Comparison of ENCODE assay signal across 28 mouse cellular contexts in the genomic region with DNA sequence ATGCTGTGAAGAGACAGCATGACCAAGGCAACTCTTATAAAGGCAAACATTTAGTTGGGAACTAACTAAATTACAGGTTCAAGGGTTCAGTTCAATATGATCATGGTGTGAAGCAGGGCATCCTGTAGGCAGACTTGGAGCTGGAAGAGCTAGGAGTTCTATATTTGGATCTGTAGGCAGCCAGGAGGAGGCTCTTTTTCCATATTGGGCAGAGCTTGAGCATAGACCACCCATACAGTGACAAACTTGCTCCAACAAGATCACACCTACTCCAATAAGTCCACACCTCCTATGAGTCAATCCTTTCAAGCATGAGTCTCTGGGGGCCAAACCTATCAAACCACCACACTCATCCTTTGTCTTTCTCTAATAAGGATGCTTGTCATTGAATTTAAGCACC. TPM values are rescaled to one million over a fixed set of nuclear protein-coding genes. Genes with fewer than 3 reads are reported as not detected.
"Had no signal": no experiment of that assay in that cellular context is flagged by ENCODE, and none has a peak within 500 bp of the region (broad histone marks: within the 10 kb centered on the region; RNA-seq: fewer than 3 reads in every experiment).

No protein-coding gene starts in this region.

- DNase-seq: gastrocnemius, postnatal 14 days; gastrocnemius, postnatal 36 days; heart, adult 11 months; heart, adult 2 months; heart, postnatal 14 days; heart, postnatal 36 days; kidney, adult 11 months; kidney, adult 2 months; kidney, adult 9 months; kidney, postnatal 14 days; kidney, postnatal 36 days; layer of hippocampus, postnatal 36 days; left cerebral cortex, postnatal 4 days had no signal

- ATAC-seq: hindbrain, postnatal 0 days; intestine, embryonic 16.5 days; liver, embryonic 12.5 days had no signal

- H3K27ac ChIP-seq: heart, adult 2 months; heart, embryonic 13.5 days; heart, embryonic 15.5 days; hindbrain, embryonic 13.5 days; hindbrain, embryonic 15.5 days; hindbrain, postnatal 0 days; kidney, embryonic 15.5 days; kidney, postnatal 0 days; limb, embryonic 13.5 days; limb, embryonic 15.5 days; liver, embryonic 12.5 days had no signal

- H3K4me1 ChIP-seq: heart, embryonic 13.5 days; heart, embryonic 15.5 days; hindbrain, embryonic 13.5 days; hindbrain, embryonic 15.5 days; kidney, embryonic 15.5 days; limb, embryonic 13.5 days; limb, embryonic 15.5 days; liver, embryonic 12.5 days had no signal

- H3K4me3 ChIP-seq: heart, adult 2 months; heart, embryonic 13.5 days; heart, embryonic 15.5 days; hindbrain, embryonic 13.5 days; hindbrain, embryonic 15.5 days; kidney, embryonic 15.5 days; limb, embryonic 13.5 days; limb, embryonic 15.5 days; liver, embryonic 12.5 days had no signal

RNA-seq across cellular contexts. Expression of a gene that starts 9.9 kb away (rescaled TPM):
- total RNA-seq: hematopoietic stem cell, adult 5-6 weeks had no signal
- polyA plus RNA-seq: heart, adult 2 months; heart, postnatal 0 days had no signal

RNA-seq across cellular contexts. Expression of a gene that starts 40.2 kb away (rescaled TPM):
- total RNA-seq: gastrocnemius, adult 18-20 months; gastrocnemius, adult 8-10 months had no signal
